Mouse (Mus musculus) embryonic fibroblast, embryonic 13.5 days (primary cell): ENCODE results near the gene Fbxw26. TPM values are rescaled to one million over a fixed set of nuclear protein-coding genes. Genes with fewer than 3 reads are reported as not detected.
"Not testable (repeated sequence)": the region's sequence is repeated elsewhere in the genome, so short reads cannot be mapped to it uniquely, and the experiment has no call there.

Experiments
- H3K27ac ChIP-seq: 2 replicates; pipeline ENCODE4 v1.5.1; 2012; ENCODE audit warnings: low read length, control low read depth, inconsistent platforms; ENCODE audit not compliant: insufficient read depth
- H3K4me1 ChIP-seq: 2 replicates; pipeline ENCODE4 v1.6.1; 2011; ENCODE audit warnings: low read length; ENCODE audit not compliant: control insufficient read depth, insufficient read depth
- H3K4me3 ChIP-seq: 2 replicates; pipeline ENCODE4 v1.5.1; 2011; ENCODE audit warnings: mild to moderate bottlenecking, control low read depth, low read length; ENCODE audit not compliant: insufficient read depth
- CTCF ChIP-seq: IDR thresholded peaks from 2 replicates; pipeline ENCODE4 v1.5.1; 2011; ENCODE audit warnings: mild to moderate bottlenecking, control low read depth, low read length, moderate library complexity, borderline replicate concordance; ENCODE audit not compliant: insufficient read depth
- POLR2A ChIP-seq: IDR thresholded peaks from 2 replicates; pipeline ENCODE4 v1.6.1; 2011; ENCODE audit warnings: low read depth, mild to moderate bottlenecking, control low read depth, low read length, moderate library complexity
- polyA plus RNA-seq: library from polyadenylated mRNA; stranded (reverse); fragments of >200 nt; gene quantifications from 2 replicates; pipeline ENCODE4 v1.2.4, GENCODE M21; 2011; ENCODE audit warnings: low read depth; ENCODE audit not compliant: missing spikeins, insufficient read length

Fbxw26 gene
- polyA plus RNA-seq: not detected in 2 replicates

DNA sequence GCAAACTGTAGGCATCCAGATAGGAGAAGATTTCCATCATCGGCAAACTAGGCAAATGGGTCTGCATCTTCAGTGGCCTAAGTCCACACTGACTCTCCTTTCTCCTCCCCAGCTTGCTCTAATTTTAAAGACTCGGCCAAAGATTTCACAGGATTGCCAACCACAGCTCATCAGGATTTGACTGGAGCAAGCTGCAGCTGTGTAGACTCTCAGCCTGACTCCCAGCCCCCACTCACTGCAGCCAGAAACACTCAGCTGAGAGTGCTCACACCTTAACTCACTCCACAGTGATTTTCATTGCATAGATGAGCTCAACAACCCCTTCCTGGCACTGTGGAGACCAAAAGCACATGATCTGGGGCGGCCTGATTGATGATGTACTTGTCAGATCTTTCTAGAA, at the start of gene Fbxw26:
TSS of gene Fbxw26 (minus strand) at position 101 of the 400 bp plus-strand sequence.
- H3K4me3 ChIP-seq, H3K27ac ChIP-seq, H3K4me1 ChIP-seq: not testable (repeated sequence)

DNA sequence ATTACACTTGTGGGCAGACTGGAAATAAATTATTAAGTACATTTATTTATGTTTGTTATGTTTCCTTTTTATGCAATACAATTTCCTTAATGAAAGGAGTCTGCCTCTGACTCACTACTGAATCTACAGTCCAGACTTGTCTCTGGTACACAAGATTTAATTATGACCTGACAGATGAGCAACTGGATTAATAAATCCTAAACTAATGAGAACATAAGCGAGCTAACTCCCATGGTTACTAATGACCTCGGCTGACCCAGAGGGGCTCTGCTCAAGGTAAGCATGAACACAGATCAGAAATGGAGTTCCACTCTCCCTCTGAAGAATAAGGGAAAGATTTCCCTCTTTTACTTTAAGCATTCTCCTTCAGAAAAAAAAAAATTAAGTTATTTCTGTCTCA, 49.3 kb upstream of the Fbxw26 start:
- no peak overlapping the region for H3K4me3 ChIP-seq
- TF ChIP-seq CTCF (no peak), POLR2A (no peak)
- no peak overlapping the region for H3K27ac ChIP-seq
- H3K4me1 ChIP-seq: no peaks in the 10 kb centered on the region

DNA sequence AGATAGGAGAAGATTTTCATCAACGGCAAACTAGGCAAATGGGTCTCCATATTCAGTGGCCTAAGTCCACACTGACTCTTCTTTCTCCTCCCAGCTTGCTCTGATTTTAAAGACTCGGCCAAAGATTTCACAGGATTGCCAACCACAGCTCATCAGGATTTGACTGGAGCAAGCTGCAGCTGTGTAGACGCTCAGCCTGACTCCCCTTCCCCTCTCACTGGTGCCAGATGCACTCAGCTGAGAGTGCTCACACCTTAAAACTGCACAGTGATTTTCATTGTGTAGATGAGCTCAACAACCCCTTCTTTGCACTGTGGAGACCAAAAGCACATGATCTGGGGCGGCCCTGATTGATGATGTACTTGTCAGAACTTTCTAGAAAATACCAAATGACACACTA, 44.7 kb upstream of the Fbxw26 start, which contains the start of gene Fbxw27:
TSS of gene Fbxw27 (minus strand) at position 101 of the 400 bp plus-strand sequence.
- not testable (repeated sequence) for H3K4me3 ChIP-seq, H3K4me1 ChIP-seq, H3K27ac ChIP-seq

DNA sequence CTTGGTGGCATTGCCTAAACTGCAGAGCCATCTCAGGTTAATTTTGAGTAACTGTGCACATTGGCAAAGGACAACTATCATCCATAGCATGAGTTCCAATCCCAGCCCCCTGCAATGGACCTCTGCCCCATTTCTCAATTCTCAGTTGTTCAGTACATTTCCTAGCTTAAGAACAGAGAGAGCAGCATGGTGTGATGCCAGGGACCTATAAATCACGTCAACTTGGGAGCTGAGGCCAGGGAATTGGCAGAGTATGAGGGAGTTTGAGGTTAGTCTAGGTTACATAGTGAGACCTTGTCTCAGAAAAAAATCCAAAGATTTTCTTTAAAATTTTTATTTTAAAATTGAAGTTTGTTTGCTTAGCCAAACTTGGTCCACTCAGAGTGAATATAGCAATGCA, 21.0 kb upstream of the Fbxw26 start:
- H3K27ac ChIP-seq, H3K4me3 ChIP-seq: not testable (repeated sequence)

DNA sequence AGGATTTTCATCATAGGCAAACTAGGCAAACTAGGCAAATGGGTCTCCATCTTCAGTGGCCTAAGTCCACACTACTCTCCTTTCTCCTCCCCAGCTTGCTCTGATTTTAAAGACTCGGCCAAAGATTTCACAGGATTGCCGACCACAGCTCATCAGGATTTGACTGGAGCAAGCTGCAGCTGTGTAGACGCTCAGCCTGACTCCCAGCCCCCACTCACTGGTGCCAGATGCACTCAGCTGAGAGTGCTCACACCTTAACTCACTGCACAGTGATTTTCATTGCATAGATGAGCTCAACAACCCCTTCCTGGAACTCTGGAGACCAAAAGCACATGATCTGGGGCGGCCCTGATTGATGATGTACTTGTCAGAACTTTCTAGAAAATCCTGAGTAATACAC, 43.3 kb downstream of the Fbxw26 start, which contains the start of gene Fbxw18:
TSS of gene Fbxw18 (minus strand) at position 101 of the 400 bp plus-strand sequence.
- not testable (repeated sequence) for H3K4me1 ChIP-seq, H3K27ac ChIP-seq, H3K4me3 ChIP-seq

More for the DNA sequence above, 21.0 kb upstream of the Fbxw26 start:
- not testable (repeated sequence) for H3K4me1 ChIP-seq

DNA sequence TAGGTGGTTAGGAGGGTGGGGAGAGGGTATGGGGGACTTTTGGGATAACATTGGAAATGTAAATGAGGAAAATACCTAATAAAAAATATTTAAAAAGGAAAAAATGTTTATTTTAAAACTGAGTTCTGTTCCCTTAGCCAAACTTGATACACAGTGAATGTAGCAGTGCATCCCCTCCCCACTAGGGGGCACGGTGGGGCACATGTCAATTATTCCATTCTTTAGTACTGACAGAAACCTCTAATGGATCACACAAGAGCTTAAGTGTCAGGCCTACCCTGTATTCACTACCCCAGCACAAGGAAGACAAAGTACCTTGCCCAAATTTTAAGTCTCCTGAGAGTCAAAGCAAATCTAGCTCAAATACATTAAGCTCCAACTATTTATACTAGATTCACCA, 60.6 kb downstream of the Fbxw26 start:
- Histone ChIP-seq H3K4me3 (no peak overlapping the region), H3K27ac (no peak overlapping the region), H3K4me1 (no peaks in the 10 kb centered on the region)
- TF ChIP-seq POLR2A (no peak), CTCF (peak; percentile 49; the same call in 1 of the 2 replicates)

Other genes with a start within 250 kb of the Fbxw26 start
- gene Fbxw15, start 177.8 kb downstream of the Fbxw26 start, polyA plus RNA-seq: not detected in 2 replicates
- not detected in 2 replicates for gene Fbxw24, start 120.0 kb downstream of the Fbxw26 start, polyA plus RNA-seq
- gene Fbxw25, start 81.4 kb downstream of the Fbxw26 start, polyA plus RNA-seq: not detected in 2 replicates
- gene Fbxw18, start 43.4 kb downstream of the Fbxw26 start, polyA plus RNA-seq: not detected in 2 replicates
- not detected in 2 replicates for gene Fbxw27, start 44.6 kb upstream of the Fbxw26 start, polyA plus RNA-seq
- not detected in 2 replicates for gene Spink8, start 66.2 kb upstream of the Fbxw26 start, polyA plus RNA-seq
- 15.2 and 21.3 TPM in 2 replicates for gene Nme6, start 86.7 kb upstream of the Fbxw26 start, polyA plus RNA-seq
- gene Camp, start 103.5 kb upstream of the Fbxw26 start, polyA plus RNA-seq: not detected in 2 replicates
- 19.6 and 21.9 TPM in 2 replicates for gene Cdc25a, start 129.5 kb upstream of the Fbxw26 start, polyA plus RNA-seq
- 220 and 222 TPM in 2 replicates for gene Map4, start 185.4 kb upstream of the Fbxw26 start, polyA plus RNA-seq